Mouse (Mus musculus) central nervous system, embryonic 18 days (tissue): ENCODE results near the gene Cyp2j8. TPM values are rescaled to one million over a fixed set of nuclear protein-coding genes. Genes with fewer than 3 reads are reported as not detected.

Source experiments
- polyA plus RNA-seq: library from polyadenylated mRNA; depleted of rRNA; stranded (reverse); fragments of >200 nt; gene quantifications from 2 replicates; pipeline ENCODE4 v1.2.3, GENCODE M21; 2012; rRNA removed

Cyp2j8 gene
- polyA plus RNA-seq = 0.08 TPM in 2 replicates

GRCm38 (mm10) chr4:96507286-96507685 is at the start of gene Cyp2j8:
Gene Cyp2j8, minus strand, starts transcription at chr4:96507386.

DNA sequence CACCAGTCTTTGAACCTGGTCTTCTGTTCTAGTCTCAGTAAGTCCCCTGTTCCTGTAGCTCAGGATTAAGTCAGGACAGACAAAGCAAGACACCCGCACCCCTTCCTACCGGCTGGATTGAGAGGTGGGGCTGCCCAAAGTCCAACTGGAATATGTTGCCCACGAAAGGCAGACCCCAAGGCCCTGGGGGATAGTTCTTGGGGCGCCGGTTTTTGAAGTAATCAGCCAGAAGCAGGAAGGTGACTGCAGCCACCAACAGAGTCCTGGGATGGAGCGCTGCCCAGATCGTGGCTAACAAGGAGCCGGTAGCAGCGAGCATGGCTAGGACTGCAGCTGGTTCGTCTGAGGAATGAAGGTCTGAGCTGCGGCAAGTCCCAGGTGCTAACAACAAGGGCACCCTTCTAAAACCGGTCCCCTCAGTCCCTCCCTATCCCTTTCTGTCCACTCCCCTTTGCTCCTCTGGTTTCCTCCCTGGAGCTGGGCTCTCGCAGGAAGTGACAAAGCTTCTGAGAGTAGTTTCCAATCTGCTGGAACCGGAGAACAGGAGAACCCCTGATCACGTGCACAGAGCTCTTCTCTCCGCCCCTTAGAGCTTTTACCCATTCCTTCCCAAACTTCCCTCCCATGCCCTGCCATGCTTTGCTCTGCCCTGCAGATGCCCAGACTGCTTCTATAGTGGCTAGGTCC is 46.1 kb upstream of the Cyp2j8 start, which contains the start of gene Cyp2j6:
Gene Cyp2j6, minus strand, starts transcription at position 529 of the 687 bp plus-strand sequence.

Other genes starting within 250 kb of the Cyp2j8 start
- not detected in 2 replicates for gene Cyp2j11, start 158.7 kb downstream of the Cyp2j8 start, polyA plus RNA-seq
- gene Cyp2j6, start 46.3 kb upstream of the Cyp2j8 start, polyA plus RNA-seq = 5.0 and 5.6 TPM in 2 replicates
- 5.1 and 6.9 TPM in 2 replicates for gene Cyp2j9, start 84.2 kb upstream of the Cyp2j8 start, polyA plus RNA-seq
- not detected in 2 replicates for gene Cyp2j5, start 156.8 kb upstream of the Cyp2j8 start, polyA plus RNA-seq